Mouse (Mus musculus) embryo, embryonic 11.5 days (tissue): Measurements from ENCODE around the gene Lrit3.

ENCODE experiments used
- DNase-seq: peaks from one replicate; pipeline ENCODE4 v3.0.0-alpha.2; 2012; ENCODE audit warnings: low read depth, low spot score

The Lrit3 gene

GRCm38 (mm10) chr3:129803765-129804164 lies at the start of gene Lrit3:
TSS of gene Lrit3 (minus strand) at chr3:129804030.
- no peak for DNase-seq

GRCm38 (mm10) chr3:129846846-129847245 lies 43.0 kb upstream of the Lrit3 start:
- DNase-seq = no peak

GRCm38 (mm10) chr3:129845868-129846267 lies 42.0 kb upstream of the Lrit3 start:
- no peak for DNase-seq

- DNase-seq = no peak
Observed at GRCm38 (mm10) chr3:129838017-129838416, 34.2 kb upstream of the Lrit3 start.

GRCm38 (mm10) chr3:129836965-129837364 lies 33.1 kb upstream of the Lrit3 start:
- no peak for DNase-seq

- no peak for DNase-seq
Observed at GRCm38 (mm10) chr3:129836051-129836697, 32.3 kb upstream of the Lrit3 start.

GRCm38 (mm10) chr3:129835388-129835934 lies 31.6 kb upstream of the Lrit3 start, which contains the start of gene Cfi:
TSS of gene Cfi (plus strand) at chr3:129835884.
- DNase-seq = no peak

GRCm38 (mm10) chr3:129831035-129831568 lies 27.3 kb upstream of the Lrit3 start, which contains the start of gene Gar1:
TSS of gene Gar1 (minus strand) at chr3:129831396.
- DNase-seq = peak; percentile 95

GRCm38 (mm10) chr3:129830626-129831025 lies 26.8 kb upstream of the Lrit3 start:
- DNase-seq = no peak

- no peak for DNase-seq
Observed at GRCm38 (mm10) chr3:129827691-129828090, 23.9 kb upstream of the Lrit3 start.

GRCm38 (mm10) chr3:129826691-129827090 lies 22.9 kb upstream of the Lrit3 start:
- DNase-seq = no peak

- no peak for DNase-seq
Observed at GRCm38 (mm10) chr3:129824891-129825290, 21.1 kb upstream of the Lrit3 start.

- DNase-seq = no peak
Observed at GRCm38 (mm10) chr3:129824146-129824545, 20.3 kb upstream of the Lrit3 start.

- DNase-seq = peak; percentile 27
Observed at GRCm38 (mm10) chr3:129823293-129823692, 19.5 kb upstream of the Lrit3 start.

GRCm38 (mm10) chr3:129822206-129822775 lies 18.5 kb upstream of the Lrit3 start, which contains the start of gene Rrh:
TSS of gene Rrh (minus strand) at chr3:129822587.
- no peak for DNase-seq

GRCm38 (mm10) chr3:129821736-129822135 lies 17.9 kb upstream of the Lrit3 start:
- DNase-seq = no peak

GRCm38 (mm10) chr3:129820847-129821246 lies 17.0 kb upstream of the Lrit3 start:
- DNase-seq = no peak

GRCm38 (mm10) chr3:129799011-129799410 lies 4.8 kb downstream of the Lrit3 start:
- no peak for DNase-seq

GRCm38 (mm10) chr3:129798551-129798950 lies 5.3 kb downstream of the Lrit3 start:
- no peak for DNase-seq

- no peak for DNase-seq
Observed at GRCm38 (mm10) chr3:129797341-129797740, 6.5 kb downstream of the Lrit3 start.

- DNase-seq = no peak
Observed at GRCm38 (mm10) chr3:129793801-129794200, 10.0 kb downstream of the Lrit3 start.

GRCm38 (mm10) chr3:129782746-129783145 lies 21.1 kb downstream of the Lrit3 start:
- no peak for DNase-seq

GRCm38 (mm10) chr3:129781435-129781834 lies 22.4 kb downstream of the Lrit3 start:
- DNase-seq = no peak
